ENCODE assay signal across 10 mouse cellular contexts in the genomic region with DNA sequence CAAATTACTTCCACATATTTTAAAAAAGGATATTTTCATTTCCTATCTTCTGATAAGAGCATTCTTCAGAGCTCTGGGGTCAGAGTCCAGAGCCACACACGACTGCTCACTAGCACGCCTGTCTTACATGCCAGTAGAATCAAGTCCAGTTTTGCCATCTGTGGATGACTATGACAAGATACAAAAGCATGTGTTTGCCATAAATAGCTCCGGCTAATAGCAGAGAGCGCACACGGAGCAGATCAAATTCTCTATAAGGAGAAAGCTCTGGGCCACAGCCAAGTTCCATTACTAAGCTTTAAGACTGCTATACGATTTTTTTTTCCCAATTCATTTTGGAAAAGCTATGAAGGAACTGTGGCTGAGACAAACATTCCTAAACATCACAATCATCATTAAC. TPM values are rescaled to one million over a fixed set of nuclear protein-coding genes. Genes with fewer than 3 reads are reported as not detected.
DNase-seq lines count a peak whose midpoint lies in the region; ATAC-seq and TF ChIP-seq lines count a peak whose summit lies in the region.
"Had no signal": no experiment of that assay in that cellular context is flagged by ENCODE, and none has a peak within 500 bp of the region (broad histone marks: within the 10 kb centered on the region; RNA-seq: fewer than 3 reads in every experiment).

No protein-coding gene starts in this region.

- H3K4me1 ChIP-seq in hindbrain, embryonic 13.5 days (replicated peaks): peaks cover 19% of the 10 kb centered on the region
- H3K4me1 ChIP-seq in hindbrain, embryonic 11.5 days (replicated peaks; ENCODE audit: control insufficient read depth, insufficient read depth, low read length): 0 out of 2 replicates have a peak, but pooled peaks cover 2% of the 10 kb centered on the region
- H3K4me1 ChIP-seq in stomach, embryonic 14.5 days (ENCODE audit: control insufficient read depth, insufficient read depth, low read length): peaks cover 9% of the 10 kb centered on the region; the same call in 1 of the 2 replicates
- H3K4me1 ChIP-seq in stomach, postnatal 0 days (replicated peaks; ENCODE audit: control insufficient read depth, insufficient read depth): no peaks in the 10 kb centered on the region
- peaks cover 12% of the 10 kb centered on the region; the same call in 1 of the 2 replicates for H3K4me1 ChIP-seq in heart, postnatal 0 days (ENCODE audit: control insufficient read depth, insufficient read depth)

- no peak for ATAC-seq in hindbrain, embryonic 13.5 days (ENCODE audit: low FRiP score)
- no peak for ATAC-seq in hindbrain, embryonic 11.5 days (ENCODE audit: low FRiP score)
- no peak for ATAC-seq in stomach, embryonic 14.5 days (ENCODE audit: insufficient number of reproducible peaks, insufficient read depth, low FRiP score, low read depth)
- no peak for ATAC-seq in stomach, postnatal 0 days (ENCODE audit: low FRiP score, low TSS enrichment)
- ATAC-seq in heart, postnatal 0 days (ENCODE audit: insufficient read depth, low read depth): no peak
- ATAC-seq: midbrain, embryonic 15.5 days had no signal

- TF ChIP-seq CTCF in stomach, postnatal 0 days (IDR thresholded peaks at IDR 0.05; ENCODE audit: low read depth): no peak
- TF ChIP-seq CTCF in heart, postnatal 0 days (IDR thresholded peaks at IDR 0.05; ENCODE audit: low read depth): no peak

- H3K9me3 ChIP-seq in hindbrain, embryonic 13.5 days: no peaks in the 10 kb centered on the region
- H3K9me3 ChIP-seq in hindbrain, embryonic 11.5 days (ENCODE audit: control insufficient read depth, low read length): no peaks in the 10 kb centered on the region
- H3K9me3 ChIP-seq in stomach, embryonic 14.5 days (ENCODE audit: control insufficient read depth, low read depth, low read length): no peaks in the 10 kb centered on the region
- no peaks in the 10 kb centered on the region for H3K9me3 ChIP-seq in stomach, postnatal 0 days (ENCODE audit: control insufficient read depth, low read length)
- no peaks in the 10 kb centered on the region for H3K9me3 ChIP-seq in heart, postnatal 0 days (replicated peaks; ENCODE audit: control insufficient read depth, low read length)
- H3K9me3 ChIP-seq: midbrain, embryonic 15.5 days; stomach, embryonic 15.5 days had no signal

- H3K4me3 ChIP-seq in hindbrain, embryonic 13.5 days: no peak overlapping the region
- H3K4me3 ChIP-seq in hindbrain, embryonic 11.5 days (ENCODE audit: low read depth, low read length): no peak overlapping the region
- H3K4me3 ChIP-seq in stomach, embryonic 14.5 days (ENCODE audit: low read depth, low read length): no peak overlapping the region
- no peak overlapping the region for H3K4me3 ChIP-seq in stomach, postnatal 0 days (ENCODE audit: low read depth, low read length)
- peak overlapping the region; percentile 31 for H3K4me3 ChIP-seq in heart, postnatal 0 days (ENCODE audit: low read depth, low read length)
- H3K4me3 ChIP-seq: stomach, embryonic 15.5 days had no signal

- no peak for TF ChIP-seq EP300 in stomach, postnatal 0 days (optimal IDR thresholded peaks at IDR 0.05)
- no peak for TF ChIP-seq EP300 in heart, postnatal 0 days (IDR thresholded peaks at IDR 0.05; ENCODE audit: low read depth)

- 66% methylated on average over 6 of the region's 6 CpGs for WGBS in hindbrain, embryonic 13.5 days
- WGBS in hindbrain, embryonic 11.5 days: 86% methylated on average over 6 of the region's 6 CpGs
- 52% methylated on average over 6 of the region's 6 CpGs for WGBS in stomach, embryonic 14.5 days
- WGBS in stomach, postnatal 0 days: 24% methylated on average over 6 of the region's 6 CpGs
- 7% methylated on average over 6 of the region's 6 CpGs for WGBS in heart, postnatal 0 days

- H3K27me3 ChIP-seq in hindbrain, embryonic 13.5 days: no peaks in the 10 kb centered on the region
- no peaks in the 10 kb centered on the region for H3K27me3 ChIP-seq in hindbrain, embryonic 11.5 days (ENCODE audit: control insufficient read depth, insufficient read depth, low read length)
- no peaks in the 10 kb centered on the region for H3K27me3 ChIP-seq in stomach, embryonic 14.5 days (ENCODE audit: control insufficient read depth, insufficient read depth, low read length)
- no peaks in the 10 kb centered on the region for H3K27me3 ChIP-seq in stomach, postnatal 0 days (ENCODE audit: control insufficient read depth, insufficient read depth, low read length)
- no peaks in the 10 kb centered on the region for H3K27me3 ChIP-seq in heart, postnatal 0 days (ENCODE audit: control insufficient read depth, insufficient read depth, low read length)
- H3K27me3 ChIP-seq: midbrain, embryonic 15.5 days; stomach, embryonic 15.5 days had no signal

- H3K9ac ChIP-seq in hindbrain, embryonic 13.5 days: peak overlapping the region; percentile 9; the same call in 1 of the 2 replicates
- H3K9ac ChIP-seq in hindbrain, embryonic 11.5 days (ENCODE audit: low read depth, low read length): no peak overlapping the region
- H3K9ac ChIP-seq in stomach, embryonic 14.5 days (replicated peaks; ENCODE audit: low read depth, low read length): no peak overlapping the region
- H3K9ac ChIP-seq in stomach, postnatal 0 days (ENCODE audit: low read length): no peak overlapping the region
- peak overlapping the region; percentile 46; the same call in 1 of the 2 replicates for H3K9ac ChIP-seq in heart, postnatal 0 days (replicated peaks; ENCODE audit: low read depth, low read length)
- H3K9ac ChIP-seq: midbrain, embryonic 15.5 days; stomach, embryonic 15.5 days had no signal

- peak overlapping the region; percentile 27 for H3K4me2 ChIP-seq in hindbrain, embryonic 13.5 days
- H3K4me2 ChIP-seq in hindbrain, embryonic 11.5 days (replicated peaks; ENCODE audit: low read depth, low read length): no peak overlapping the region
- H3K4me2 ChIP-seq in stomach, embryonic 14.5 days (replicated peaks; ENCODE audit: low read depth, low read length): peak overlapping the region; percentile 22; the same call in 1 of the 2 replicates
- H3K4me2 ChIP-seq in stomach, postnatal 0 days (replicated peaks; ENCODE audit: low read depth): no peak overlapping the region
- peak overlapping the region; percentile 57 for H3K4me2 ChIP-seq in heart, postnatal 0 days (ENCODE audit: low read depth, low read length)
- H3K4me2 ChIP-seq: stomach, embryonic 15.5 days had no signal

- DNase-seq in hindbrain, embryonic 11.5 days (ENCODE audit: low spot score): no peak
- no peak for DNase-seq in stomach, postnatal 0 days (ENCODE audit: low spot score)
- DNase-seq in heart, postnatal 0 days (ENCODE audit: low spot score): peak; percentile 44
- no peak for DNase-seq in retina, postnatal 1 day
- DNase-seq in T-cell, adult 2 months (ENCODE audit: low spot score): no peak
- no peak for DNase-seq in thymus, postnatal 10 days (ENCODE audit: low spot score in 2 of 2)

- peaks cover 25% of the 10 kb centered on the region for H3K36me3 ChIP-seq in hindbrain, embryonic 13.5 days
- H3K36me3 ChIP-seq in hindbrain, embryonic 11.5 days (ENCODE audit: control insufficient read depth, insufficient read depth, low read length): no peaks in the 10 kb centered on the region; the same call in 1 of the 2 replicates
- H3K36me3 ChIP-seq in stomach, embryonic 14.5 days (ENCODE audit: control insufficient read depth, insufficient read depth, low read length): peaks cover 25% of the 10 kb centered on the region; the same call in 1 of the 2 replicates
- 0 out of 2 replicates have a peak, but pooled peaks cover 2% of the 10 kb centered on the region for H3K36me3 ChIP-seq in stomach, postnatal 0 days (ENCODE audit: control insufficient read depth, insufficient read depth, low read length)
- peaks cover 25% of the 10 kb centered on the region for H3K36me3 ChIP-seq in heart, postnatal 0 days (replicated peaks; ENCODE audit: control insufficient read depth, insufficient read depth, low read length)

- no peak overlapping the region for H3K27ac ChIP-seq in hindbrain, embryonic 13.5 days
- H3K27ac ChIP-seq in hindbrain, embryonic 11.5 days (ENCODE audit: low read depth, low read length): no peak overlapping the region
- no peak overlapping the region for H3K27ac ChIP-seq in stomach, embryonic 14.5 days (ENCODE audit: low read length)
- H3K27ac ChIP-seq in stomach, postnatal 0 days (replicated peaks): no peak overlapping the region
- peak overlapping the region; percentile 73 for H3K27ac ChIP-seq in heart, postnatal 0 days (ENCODE audit: low read depth)
- H3K27ac ChIP-seq: midbrain, embryonic 15.5 days; stomach, embryonic 15.5 days had no signal

RNA-seq across cellular contexts. Expression of a gene that starts 3.1 kb away (rescaled TPM):
- polyA plus RNA-seq in hindbrain, embryonic 13.5 days (2015; fragmentation: Nextera tagmentation; extraction: Ambion mirVana): 295 and 300 TPM in 2 replicates
- 268 and 275 TPM in 2 replicates for polyA plus RNA-seq in hindbrain, embryonic 11.5 days (2014; fragmentation: Nextera tagmentation; extraction: Ambion mirVana)
- 214 and 230 TPM in 2 replicates for polyA plus RNA-seq in stomach, embryonic 14.5 days (2014; fragmentation: Nextera tagmentation; extraction: Ambion mirVana)
- polyA plus RNA-seq in stomach, postnatal 0 days (2015; fragmentation: Nextera tagmentation; extraction: Ambion mirVana): 127 and 132 TPM in 2 replicates
- total RNA-seq in heart, postnatal 0 days (2014; rRNA removed; ENCODE audit: low replicate concordance): 454 and 487 TPM in 2 replicates
- polyA plus RNA-seq in heart, postnatal 0 days (2015; fragmentation: Nextera tagmentation; extraction: Ambion mirVana): 555 and 561 TPM in 2 replicates

Comparison
In these comparisons a context has a peak if more than half of its experiments do, and no peak if none do; other contexts are left out.
1. H3K4me2 ChIP-seq: peak in hindbrain, embryonic 13.5 days (single experiment), stomach, embryonic 14.5 days (single experiment) and heart, postnatal 0 days (single experiment); none in hindbrain, embryonic 11.5 days (single experiment) and stomach, postnatal 0 days (single experiment).
2. H3K9ac ChIP-seq: peak in hindbrain, embryonic 13.5 days (single experiment) and heart, postnatal 0 days (single experiment); none in hindbrain, embryonic 11.5 days (single experiment), stomach, embryonic 14.5 days (single experiment) and stomach, postnatal 0 days (single experiment).